Mouse (Mus musculus): ENCODE measurements at regions not wholly inside any gene's neighbourhood (a gene's known extent, or its start where the extent isn't known, plus 50 kb on each side); places are given as distances from the start of the nearest gene placed in this dataset.

DNA sequence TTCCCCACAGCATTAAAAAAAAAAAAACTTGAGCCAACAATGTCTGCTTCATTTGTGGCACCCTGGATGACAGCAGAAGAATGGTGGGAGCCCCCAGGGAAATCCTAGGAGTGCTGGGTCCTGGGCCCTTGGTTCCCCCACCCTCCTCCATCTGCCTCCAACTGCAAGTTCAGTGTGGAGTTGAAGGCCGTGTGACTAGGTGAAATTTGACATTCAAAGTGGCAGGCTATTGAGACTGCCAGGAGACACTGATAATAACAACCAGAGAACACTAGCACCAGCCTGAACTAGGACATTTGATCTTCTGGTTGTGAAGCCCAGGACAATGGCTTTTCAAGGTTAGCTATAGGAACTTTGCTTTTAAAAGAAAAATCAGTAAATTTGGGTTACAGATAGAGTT, 74.0 kb downstream of the Adamts15 start:
- no peak for DNase-seq

GRCm38 (mm10) chr9:30845609-30846290, 76.5 kb downstream of the Adamts15 start:
- no peak for DNase-seq

DNA sequence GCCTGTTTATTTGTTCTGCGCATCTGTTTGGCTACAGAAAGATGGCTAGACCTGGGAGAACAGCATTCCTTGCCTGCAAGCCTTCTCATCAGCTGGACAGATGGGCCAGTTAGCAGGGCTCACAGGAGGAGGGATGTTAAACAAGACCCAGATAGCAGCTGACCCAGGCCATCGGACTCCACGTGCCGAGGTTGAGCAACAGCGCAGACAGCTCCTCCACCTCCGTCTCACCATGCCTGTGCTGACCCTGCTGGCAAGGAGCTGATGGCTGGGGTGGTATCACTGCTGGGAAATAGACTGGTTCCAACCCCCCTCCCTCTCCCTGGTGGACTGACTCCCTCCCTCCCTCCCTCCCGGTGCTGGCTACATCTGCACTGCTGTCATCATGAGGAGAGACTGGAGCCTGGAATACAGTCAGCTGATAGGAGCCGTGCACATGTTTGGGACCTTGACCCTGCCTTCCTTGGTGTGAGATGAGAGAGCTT, 78.1 kb downstream of the Adamts15 start:
- DNase-seq, result peak in 1 of 2 experiments; percentile 3

DNA sequence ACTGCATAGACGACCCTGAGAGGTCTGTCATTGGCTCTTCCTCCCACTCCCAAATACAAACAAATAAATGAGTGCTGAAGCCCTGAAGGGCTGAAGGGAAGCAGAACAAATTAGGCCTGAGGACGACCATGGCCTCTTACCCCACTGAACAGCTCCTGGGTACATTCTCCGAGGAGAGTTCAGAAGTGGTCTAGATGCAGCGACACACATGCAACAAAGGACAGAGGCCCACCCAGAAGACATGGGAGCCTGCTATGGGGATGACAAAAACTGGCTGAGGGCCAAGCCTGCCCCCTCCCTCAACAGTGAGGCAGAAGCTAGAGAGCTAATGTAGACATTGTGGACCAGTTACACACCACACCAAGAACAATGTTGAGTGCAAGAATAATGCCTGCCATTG, 87.3 kb downstream of the Adamts15 start:
- DNase-seq, result no peak

GRCm38 (mm10) chr9:30834565-30834905, 87.7 kb downstream of the Adamts15 start:
- no peak for DNase-seq

GRCm38 (mm10) chr9:30833836-30834564, 88.3 kb downstream of the Adamts15 start:
- no peak for DNase-seq

GRCm38 (mm10) chr9:30829158-30829870, 92.9 kb downstream of the Adamts15 start:
- DNase-seq, result no peak

DNA sequence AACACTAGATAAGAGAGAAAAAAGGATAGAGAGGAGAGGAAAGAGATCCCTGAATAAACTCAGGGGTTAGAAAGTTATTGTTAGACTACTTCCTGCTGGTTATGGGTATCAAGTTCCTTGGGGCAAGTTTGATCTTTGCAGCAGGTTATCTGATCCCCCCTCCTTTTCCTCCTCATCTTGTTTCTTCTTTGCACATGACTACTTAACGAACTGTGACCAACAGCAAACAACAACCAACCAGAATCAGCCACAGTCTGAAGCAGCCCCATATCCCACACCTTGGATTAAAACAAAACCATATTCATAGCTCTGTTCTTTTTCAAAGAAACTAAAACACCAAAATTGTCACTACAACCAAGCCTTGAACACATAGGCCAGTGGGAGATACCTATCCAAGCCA, 94.5 kb downstream of the Adamts15 start:
- no peak for DNase-seq

DNA sequence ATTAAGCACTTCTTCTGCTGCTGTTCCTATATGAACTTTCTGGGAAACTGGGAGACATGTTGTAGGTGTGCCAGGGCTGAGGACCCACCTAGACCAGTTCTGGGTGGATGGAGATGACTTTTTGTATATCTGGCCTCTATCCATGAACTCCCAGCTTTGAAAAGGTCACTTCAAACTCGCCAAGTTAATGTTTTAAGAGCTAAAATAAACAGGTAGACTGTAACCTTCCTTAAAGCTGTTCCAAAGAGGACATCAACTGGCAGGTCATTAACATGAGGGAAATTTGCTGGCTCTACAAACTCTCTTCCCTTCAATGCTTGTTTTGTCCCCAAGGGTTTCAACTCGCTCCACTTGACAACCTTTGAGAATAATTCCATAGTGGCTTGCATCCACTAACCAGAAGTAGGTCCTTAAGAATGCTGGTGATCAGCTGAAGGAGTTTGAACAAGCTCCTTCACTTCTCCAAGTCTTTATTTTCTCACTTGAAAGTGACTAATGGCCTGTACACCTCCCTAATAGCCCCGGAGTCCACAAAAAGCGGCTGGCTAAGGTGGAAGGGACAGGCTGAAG, 98.1 kb downstream of the Adamts15 start:
- DNase-seq, result no peak

DNA sequence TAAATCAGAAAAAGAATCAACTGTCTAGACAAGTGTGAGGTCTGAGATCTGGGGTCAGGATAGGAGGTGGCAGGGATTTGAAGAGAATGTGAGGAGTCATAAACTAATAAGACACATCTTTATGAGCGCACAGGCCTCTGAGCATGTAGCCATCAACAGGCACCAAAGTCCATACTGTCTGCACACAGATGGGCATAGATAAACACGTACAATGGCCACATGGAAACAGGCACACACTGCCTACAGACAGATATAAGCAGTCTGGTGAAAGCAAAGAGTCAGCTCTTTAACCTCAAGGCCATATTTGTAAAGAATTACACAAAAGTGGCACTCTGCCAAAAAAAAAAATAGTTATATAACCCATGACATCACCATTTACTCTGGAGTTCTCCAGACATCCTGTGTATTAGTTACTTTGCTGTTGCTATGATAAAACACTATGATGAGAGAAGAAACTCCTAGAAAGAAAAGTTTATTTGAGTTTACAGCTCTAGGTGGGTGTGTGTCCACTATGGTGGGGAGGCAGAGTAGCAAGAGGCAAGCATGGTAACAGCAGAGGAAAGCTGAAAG, 101.4 kb downstream of the Adamts15 start:
- DNase-seq, result no peak

- no peak for DNase-seq
Observed at GRCm38 (mm10) chr9:30813246-30813645, 109.0 kb downstream of the Adamts15 start.

- no peak for DNase-seq
Observed at GRCm38 (mm10) chr9:30810843-30811242, 111.4 kb downstream of the Adamts15 start.

GRCm38 (mm10) chr9:30810290-30810689, 112.0 kb downstream of the Adamts15 start:
- no peak for DNase-seq

GRCm38 (mm10) chr9:30808863-30809491, 113.3 kb downstream of the Adamts15 start:
- DNase-seq, result no peak

GRCm38 (mm10) chr9:30803755-30804532, 118.3 kb downstream of the Adamts15 start:
- no peak for DNase-seq

GRCm38 (mm10) chr9:30802826-30803225, 119.4 kb downstream of the Adamts15 start:
- no peak for DNase-seq

DNA sequence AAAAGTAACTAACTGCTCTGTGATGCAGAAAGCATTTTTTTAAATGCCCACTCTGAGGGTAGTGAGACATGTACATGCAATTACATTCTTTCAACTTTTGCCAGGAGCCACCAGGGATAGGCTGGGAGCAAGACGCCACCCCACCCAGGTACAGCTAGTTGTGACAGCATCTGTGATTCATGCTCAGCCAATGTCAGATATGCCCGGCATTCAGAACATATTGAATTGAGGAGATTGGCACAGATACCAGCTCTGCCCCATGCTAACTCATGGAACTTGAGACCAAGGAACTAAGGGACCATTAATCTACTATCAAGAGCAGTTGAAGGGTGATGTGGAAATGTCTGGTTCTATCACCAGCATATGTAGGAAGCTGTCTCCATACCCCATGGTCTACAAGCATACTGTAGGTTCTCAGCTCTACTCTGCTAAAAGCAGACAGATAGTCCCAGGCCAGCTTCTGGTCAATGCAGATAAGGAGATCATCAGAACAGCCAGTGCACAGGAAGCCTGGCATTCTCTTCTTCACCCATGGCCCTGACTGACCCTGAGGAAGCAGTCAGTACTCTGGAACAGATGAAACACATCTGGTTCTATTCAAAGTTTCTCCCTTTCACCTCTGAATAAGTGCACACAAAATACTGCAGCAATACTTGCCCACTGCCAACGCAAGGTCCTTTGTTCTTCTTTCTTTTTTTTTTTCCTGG, 127.4 kb downstream of the Adamts15 start:
- DNase-seq, result no peak

GRCm38 (mm10) chr9:30781221-30781620, 141.0 kb downstream of the Adamts15 start:
- DNase-seq, result no peak

- DNase-seq, result no peak
Observed at GRCm38 (mm10) chr9:30777816-30778215, 144.4 kb downstream of the Adamts15 start.

GRCm38 (mm10) chr9:30775161-30775560, 147.1 kb downstream of the Adamts15 start:
- DNase-seq, result no peak

GRCm38 (mm10) chr9:30772456-30772855, 149.8 kb downstream of the Adamts15 start:
- no peak for DNase-seq

Measured in cerebellum, postnatal 36 days (tissue).